Mouse (Mus musculus) liver, adult 2 months (tissue): ENCODE measurements around the gene Nbea.

Source experiments
- CTCF ChIP-seq: fragments of 200-500 bp; IDR thresholded peaks from 2 replicates; pipeline ENCODE4 v1.5.1; 2011; ENCODE audit warnings: low read depth, low read length, control low read depth
- POLR2A ChIP-seq: fragments of 200-500 bp; IDR thresholded peaks from 2 replicates; pipeline ENCODE4 v1.6.1; 2011; ENCODE audit warnings: low read length, control low read depth; ENCODE audit not compliant: insufficient read depth; ENCODE audit errors: extremely low read depth

DNA sequence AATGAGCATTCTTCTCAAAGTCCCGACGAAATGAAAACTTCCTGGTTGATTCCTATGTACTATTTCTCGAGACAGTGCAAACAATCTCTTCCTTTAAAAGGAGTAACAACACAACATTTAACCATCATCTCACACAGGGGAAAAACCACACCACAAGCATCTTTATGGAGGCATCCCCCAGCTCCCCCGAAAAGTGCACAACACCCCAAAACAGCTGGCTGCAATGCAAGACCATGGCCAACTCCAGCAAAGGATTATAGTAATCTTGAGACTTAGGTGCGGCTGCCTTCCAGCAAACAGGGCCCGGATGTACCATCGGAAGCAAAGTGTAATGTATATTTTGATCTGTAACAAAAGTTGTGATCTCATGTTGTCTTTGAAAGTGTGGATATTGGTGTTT is 399.4 kb downstream of the Nbea start:
- TF ChIP-seq CTCF (no peak), POLR2A (no peak)
